Comparison of ENCODE assay signal across 8 mouse cellular contexts in the genomic region with DNA sequence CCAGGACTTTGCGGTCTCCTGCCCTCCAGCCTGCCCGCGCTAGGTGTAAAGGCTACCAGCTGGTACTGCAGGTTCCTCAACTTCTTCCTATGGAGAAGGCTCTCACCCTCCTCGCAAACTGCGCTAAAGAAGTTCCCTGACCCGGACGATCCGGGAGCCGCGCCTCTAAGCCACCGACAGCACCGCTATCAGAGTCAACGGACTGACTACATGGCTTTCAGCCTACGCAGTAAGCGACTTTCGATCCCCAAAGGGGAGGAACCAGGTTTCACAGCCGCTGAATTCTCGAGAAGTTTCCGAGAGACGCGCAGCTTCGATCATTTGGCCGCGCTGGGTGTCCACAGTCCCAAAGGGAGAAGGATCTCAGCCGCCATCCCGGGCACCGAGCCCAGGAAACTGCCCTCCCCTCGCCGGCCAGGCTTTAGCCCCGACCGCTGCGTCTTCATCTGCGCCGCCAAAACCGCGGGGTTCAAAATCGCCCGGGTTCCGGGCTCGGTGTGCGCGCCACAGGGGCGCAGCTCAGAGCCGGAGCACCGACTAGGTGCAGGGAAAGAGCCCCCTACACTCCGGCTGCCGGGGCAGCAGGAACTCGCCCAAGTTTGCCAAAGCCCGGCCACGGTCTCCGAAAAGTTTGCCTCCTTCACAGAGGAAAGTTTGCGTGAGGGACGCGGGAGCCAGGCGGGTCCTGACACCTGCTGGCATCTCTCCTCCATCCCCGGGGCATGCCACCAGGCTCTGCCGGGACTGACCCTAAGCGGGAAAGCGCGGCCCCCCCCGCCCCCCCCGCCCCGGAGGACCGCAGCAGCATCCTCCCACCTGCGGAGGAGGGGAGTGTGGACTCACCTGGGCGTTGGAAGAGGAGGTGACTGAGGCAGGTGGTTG. TPM values are rescaled to one million over a fixed set of nuclear protein-coding genes. Genes with fewer than 3 reads are reported as not detected.
A peak's percentile ranks its signal among the peaks of the same experiment; 100 is the strongest.
DNase-seq lines count a peak whose midpoint lies in the region; ATAC-seq and TF ChIP-seq lines count a peak whose summit lies in the region.

No protein-coding gene starts in this region.

- DNase-seq in CH12.LX (ENCODE audit: extremely low read depth) = peak; percentile 72
- peak; percentile 66 for DNase-seq in forebrain, embryonic 11.5 days (ENCODE audit: low spot score)
- DNase-seq in kidney, postnatal 14 days = peak; percentile 79
- peak; percentile 70 for DNase-seq in lung, embryonic 14.5 days
- peak; percentile 47 for DNase-seq in thymus, postnatal 0 days (ENCODE audit: low spot score)

- peak overlapping the region; percentile 68 for H3K27ac ChIP-seq in CH12.LX (ENCODE audit: insufficient read depth, low read depth)
- no peak overlapping the region for H3K27ac ChIP-seq in bone marrow macrophage, adult 2 months (ENCODE audit: insufficient read depth, low read depth, low read length)
- no peak overlapping the region for H3K27ac ChIP-seq in forebrain, embryonic 11.5 days (ENCODE audit: low read depth, low read length)
- H3K27ac ChIP-seq in heart, embryonic 16.5 days (ENCODE audit: low read length) = no peak overlapping the region
- no peak overlapping the region for H3K27ac ChIP-seq in lung, embryonic 14.5 days (ENCODE audit: low read depth)

- peak overlapping the region; percentile 69 to 79 (median 79) for H3K4me3 ChIP-seq in CH12.LX (replicated peaks in 1 of 3; ENCODE audit: low read depth in 2 of 3, low read length in 2 of 3, poor library complexity in 1 of 3)
- H3K4me3 ChIP-seq in bone marrow macrophage, adult 2 months (ENCODE audit: insufficient read depth, low read length) = peak overlapping the region; percentile 72
- H3K4me3 ChIP-seq in forebrain, embryonic 11.5 days (ENCODE audit: low read depth, low read length) = peak overlapping the region; percentile 60
- peak overlapping the region; percentile 81 for H3K4me3 ChIP-seq in heart, embryonic 16.5 days (ENCODE audit: low read length)
- H3K4me3 ChIP-seq in lung, embryonic 14.5 days (ENCODE audit: low read depth, low read length) = peak overlapping the region; percentile 52

- H3K36me3 ChIP-seq in CH12.LX (replicated peaks in 1 of 2; ENCODE audit: control insufficient read depth in 1 of 2, insufficient read depth in 1 of 2, low read length in 1 of 2) = no peaks in the 10 kb centered on the region
- no peaks in the 10 kb centered on the region for H3K36me3 ChIP-seq in forebrain, embryonic 11.5 days (ENCODE audit: control insufficient read depth, insufficient read depth, low read length)
- no peaks in the 10 kb centered on the region for H3K36me3 ChIP-seq in heart, embryonic 16.5 days (ENCODE audit: control insufficient read depth, insufficient read depth)
- H3K36me3 ChIP-seq in lung, embryonic 14.5 days (ENCODE audit: insufficient read depth) = no peaks in the 10 kb centered on the region

- peaks cover 37% of the 10 kb centered on the region for H3K79me2 ChIP-seq in CH12.LX (replicated peaks; ENCODE audit: control insufficient read depth, extremely low read depth, insufficient read depth, poor library complexity, severe bottlenecking)

- WGBS in forebrain, embryonic 11.5 days = under 1% methylated on average over 59 of the region's 66 CpGs
- WGBS in heart, embryonic 16.5 days = under 1% methylated on average over 66 of the region's 66 CpGs
- under 1% methylated on average over 61 of the region's 66 CpGs for WGBS in lung, embryonic 14.5 days

- dilution Hi-C loops in CH12.LX (cut with MboI; ENCODE audit: extremely low pct_ligation_motif_present, extremely low pct_unique_long_range_greater_than_20kb, low sequenced_read_pairs) = no loop called here

- H3K4me1 ChIP-seq in CH12.LX (ENCODE audit: control insufficient read depth in 1 of 2, insufficient read depth in 2 of 2) = peaks cover 13 to 44% of the 10 kb centered on the region in 2 experiments
- H3K4me1 ChIP-seq in bone marrow macrophage, adult 2 months (ENCODE audit: control insufficient read depth, insufficient read depth, low read length) = peaks cover 2% of the 10 kb centered on the region; the same call in 1 of the 2 replicates
- 0 out of 2 replicates have a peak, but pooled peaks cover 2% of the 10 kb centered on the region for H3K4me1 ChIP-seq in forebrain, embryonic 11.5 days (replicated peaks; ENCODE audit: control insufficient read depth, insufficient read depth, low read length)
- peaks cover 8% of the 10 kb centered on the region for H3K4me1 ChIP-seq in heart, embryonic 16.5 days (ENCODE audit: control insufficient read depth, insufficient read depth, low read length)
- H3K4me1 ChIP-seq in lung, embryonic 14.5 days (ENCODE audit: insufficient read depth) = no peaks in the 10 kb centered on the region

- ATAC-seq in forebrain, embryonic 11.5 days (replicated peaks; ENCODE audit: low FRiP score) = peak; percentile 44
- ATAC-seq in heart, embryonic 16.5 days (replicated peaks; ENCODE audit: extremely low read depth, insufficient read depth, low FRiP score) = peak; percentile 31
- peak; percentile 30 for ATAC-seq in lung, embryonic 14.5 days (ENCODE audit: insufficient read depth)
- peak; percentile 22; the same call in 1 of the 2 replicates for ATAC-seq in neutrophil, adult 5-6 weeks (ENCODE audit: extremely low read depth, insufficient number of reproducible peaks, low FRiP score, poor library complexity, severe bottlenecking)

- no peak; the same call in 1 of the 2 replicates for TF ChIP-seq RAD21 in CH12.LX (IDR thresholded peaks at IDR 0.05; ENCODE audit: low read depth, low read length)

- H3K27me3 ChIP-seq in CH12.LX (replicated peaks) = peaks cover 5% of the 10 kb centered on the region
- peaks cover 21% of the 10 kb centered on the region for H3K27me3 ChIP-seq in forebrain, embryonic 11.5 days (ENCODE audit: control insufficient read depth, insufficient read depth, low read length)
- H3K27me3 ChIP-seq in heart, embryonic 16.5 days (ENCODE audit: control insufficient read depth, insufficient read depth, low read length) = peaks cover 20% of the 10 kb centered on the region
- peaks cover 13% of the 10 kb centered on the region; the same call in 1 of the 2 replicates for H3K27me3 ChIP-seq in lung, embryonic 14.5 days (ENCODE audit: insufficient read depth, low read length)

- TF ChIP-seq CTCF in CH12.LX (conservative IDR thresholded peaks at IDR 0.05 in 1 of 2, IDR thresholded peaks at IDR 0.05 in 1 of 2; ENCODE audit: low read depth in 2 of 2, low read length in 2 of 2) = no peak
- TF ChIP-seq CTCF in bone marrow macrophage, adult 2 months (IDR thresholded peaks at IDR 0.05; ENCODE audit: low read depth, low read length) = no peak
- no peak for TF ChIP-seq CTCF in lung, embryonic 14.5 days (IDR thresholded peaks at IDR 0.05; ENCODE audit: low read depth)

- in situ Hi-C loops in CH12.LX (cut with MboI; ENCODE audit: low pct_ligation_motif_present, low pct_unique_long_range_greater_than_20kb, low sequenced_read_pairs) = loop anchor here (5.0 kb wide), 1 partner anchor 66 kb away; no protein-coding TSS in a partner anchor

- TF ChIP-seq POLR2A in CH12.LX (IDR thresholded peaks at IDR 0.05; ENCODE audit: low read depth, low read length) = peak; percentile 51; the same call in 1 of the 2 replicates
- TF ChIP-seq POLR2A in bone marrow macrophage, adult 2 months (IDR thresholded peaks at IDR 0.05; ENCODE audit: borderline replicate concordance, low read depth, low read length) = no peak

- peak overlapping the region; percentile 75 for H3K9ac ChIP-seq in CH12.LX (ENCODE audit: insufficient read depth, low read depth)
- H3K9ac ChIP-seq in forebrain, embryonic 11.5 days (ENCODE audit: low read length) = peak overlapping the region; percentile 50
- peak overlapping the region; percentile 72 for H3K9ac ChIP-seq in heart, embryonic 16.5 days (ENCODE audit: low read length)
- peak overlapping the region; percentile 48 for H3K9ac ChIP-seq in lung, embryonic 14.5 days

- no peak for TF ChIP-seq EP300 in CH12.LX (IDR thresholded peaks at IDR 0.05; ENCODE audit: low read length)

- H3K4me2 ChIP-seq in CH12.LX (ENCODE audit: insufficient read depth, low read depth, poor library complexity, severe bottlenecking) = peak overlapping the region; percentile 46; the same call in 1 of the 2 replicates
- H3K4me2 ChIP-seq in forebrain, embryonic 11.5 days (ENCODE audit: low read depth, low read length, severe bottlenecking) = peak overlapping the region; percentile 95
- H3K4me2 ChIP-seq in heart, embryonic 16.5 days (ENCODE audit: low read depth, low read length) = peak overlapping the region; percentile 100
- peak overlapping the region; percentile 96 for H3K4me2 ChIP-seq in lung, embryonic 14.5 days

- no peaks in the 10 kb centered on the region for H3K9me3 ChIP-seq in CH12.LX (replicated peaks; ENCODE audit: low read length)
- H3K9me3 ChIP-seq in forebrain, embryonic 11.5 days (ENCODE audit: control insufficient read depth, low read length) = no peaks in the 10 kb centered on the region
- H3K9me3 ChIP-seq in heart, embryonic 16.5 days (replicated peaks; ENCODE audit: control insufficient read depth, low read length) = no peaks in the 10 kb centered on the region
- H3K9me3 ChIP-seq in lung, embryonic 14.5 days (ENCODE audit: low read depth, low read length) = no peaks in the 10 kb centered on the region

TF ChIP-seq in CH12.LX, 34 proteins besides CTCF, POLR2A, EP300 and RAD21 (continues in another document):
- TF ChIP-seq USF2 (conservative IDR thresholded peaks at IDR 0.05; ENCODE audit: low read depth, low read length) = no peak
- TF ChIP-seq NRF1 (IDR thresholded peaks at IDR 0.05; ENCODE audit: low read depth, low read length) = no peak
- no peak for TF ChIP-seq JUN (IDR thresholded peaks at IDR 0.05; ENCODE audit: insufficient read depth, low read depth, low read length)
- TF ChIP-seq KAT2A (IDR thresholded peaks at IDR 0.05; ENCODE audit: insufficient replicate concordance, low read length) = no peak
- no peak for TF ChIP-seq MEF2A (IDR thresholded peaks at IDR 0.05; ENCODE audit: borderline replicate concordance, low read depth, low read length)
- TF ChIP-seq ZMIZ1 (IDR thresholded peaks at IDR 0.05; ENCODE audit: low read depth, low read length) = no peak
- no peak for TF ChIP-seq CHD2 (IDR thresholded peaks at IDR 0.05; ENCODE audit: low read length)
- TF ChIP-seq RCOR1 (conservative IDR thresholded peaks at IDR 0.05; ENCODE audit: low read depth, low read length) = no peak
- peak; percentile 77 for TF ChIP-seq SIN3A (IDR thresholded peaks at IDR 0.05; ENCODE audit: low read length)
- no peak for TF ChIP-seq ZC3H11A (IDR thresholded peaks at IDR 0.05; ENCODE audit: low read depth, low read length)

RNA-seq across cellular contexts. Expression of a gene that starts 0.6 kb away (rescaled TPM):
- total RNA-seq in CH12.LX (2012; rRNA removed) (12.3 and 18.6 TPM in 2 replicates), CH12.LX (2014; rRNA removed) (9.5 and 10.6 TPM in 2 replicates)
- polyA plus RNA-seq in CH12.LX (2012; ENCODE audit: insufficient read length, low read depth) = 16.0 and 18.7 TPM in 2 replicates
- polyA plus RNA-seq in bone marrow macrophage, adult 2 months (2012; ENCODE audit: insufficient read depth, insufficient read length, missing spikeins) = 1.3 TPM in 2 replicates
- polyA plus RNA-seq in forebrain, embryonic 11.5 days (2014; fragmentation: Nextera tagmentation; extraction: Ambion mirVana) = 3.1 and 3.8 TPM in 2 replicates
- 21.5 and 22.6 TPM in 2 replicates for polyA plus RNA-seq in heart, embryonic 16.5 days (2015; fragmentation: Nextera tagmentation; extraction: Ambion mirVana)
- 6.9 and 8.7 TPM in 2 replicates for polyA plus RNA-seq in lung, embryonic 14.5 days (2014; fragmentation: Nextera tagmentation; extraction: Ambion mirVana)
- total RNA-seq in neutrophil, adult 5-6 weeks (2017) = 107 and 110 TPM in 2 replicates
- 2.2 and 2.5 TPM in 2 replicates for polyA plus RNA-seq in thymus, postnatal 0 days (2015; fragmentation: Nextera tagmentation; extraction: Ambion mirVana)

Comparison
In these comparisons a context has a peak if more than half of its experiments do, and no peak if none do; other contexts are left out.
1. H3K4me2 ChIP-seq: peak in every context shown above with its lines; median percentile 100 in heart, embryonic 16.5 days; 96 in lung, embryonic 14.5 days; 95 in forebrain, embryonic 11.5 days; 46 in CH12.LX.